Mouse (Mus musculus) megakaryocyte, embryonic 14.5 days (primary cell): ENCODE data around the gene 4930555G01Rik.
"Not testable (repeated sequence)": the region's sequence is repeated elsewhere in the genome, so short reads cannot be mapped to it uniquely, and the experiment has no call there.

Experiments used
- FLI1 ChIP-seq: IDR thresholded peaks from 2 replicates; pipeline ENCODE4 v1.6.1; 2012; ENCODE audit warnings: low read length, inconsistent platforms, mixed read lengths
- GATA1 ChIP-seq: IDR thresholded peaks from 3 replicates; pipeline ENCODE4 v1.6.1; 2012; ENCODE audit warnings: mixed read lengths, low read length, inconsistent platforms, borderline replicate concordance

DNA sequence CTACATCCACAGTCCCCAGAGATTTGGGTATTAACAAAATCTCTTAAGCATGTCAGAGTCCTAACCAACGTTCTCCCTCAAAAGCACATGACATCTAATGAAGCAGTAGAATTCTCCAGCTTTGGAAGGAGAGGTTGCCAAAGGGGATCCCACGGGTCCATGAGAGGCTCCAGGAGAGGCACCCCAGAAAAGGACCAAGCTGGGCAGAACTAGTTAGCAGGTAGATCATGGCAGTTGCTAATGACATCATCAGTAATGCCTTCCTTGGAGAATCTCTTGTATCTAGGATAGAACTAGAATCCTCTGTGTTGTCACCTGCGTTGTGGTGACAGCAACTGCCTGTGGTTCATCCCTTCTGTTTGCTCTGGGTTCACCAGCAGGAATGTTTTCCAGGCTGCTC lies at the start of gene 4930555G01Rik:
- not testable (repeated sequence) for TF ChIP-seq GATA1, FLI1
